Mouse (Mus musculus) limb, embryonic 14.5 days (tissue): ENCODE measurements at regions not wholly inside any gene's neighbourhood (a gene's known extent, or its start where the extent isn't known, plus 50 kb on each side); places are given as distances from the start of the nearest gene placed in this dataset.

Experiments used
- ATAC-seq: fragments of 200-750 bp; cut with Nextera tagmentation; 2 replicates; pipeline ENCODE4 v1.8.0; 2017; ENCODE audit warnings: low read depth, moderate number of reproducible peaks, moderate TSS enrichment; ENCODE audit not compliant: low FRiP score
- DNase-seq: peaks from one replicate; pipeline ENCODE4 v3.0.0-alpha.2; 2015; ENCODE audit warnings: low spot score
- H3K27ac ChIP-seq: fragments of 300-500 bp; sonication (generic); replicated peaks from 2 replicates; pipeline ENCODE4 v1.5.1; 2014; ENCODE audit warnings: low read depth, mild to moderate bottlenecking, low read length, moderate library complexity, mixed read lengths
- H3K27me3 ChIP-seq: fragments of 300-500 bp; sonication (generic); 2 replicates; pipeline ENCODE4 v1.6.1; 2014; ENCODE audit warnings: low read length, mixed read lengths; ENCODE audit not compliant: control insufficient read depth, insufficient read depth
- H3K36me3 ChIP-seq: fragments of 300-500 bp; sonication (generic); 2 replicates; pipeline ENCODE4 v1.6.1; 2014; ENCODE audit warnings: mild to moderate bottlenecking, low read length, moderate library complexity, mixed read lengths; ENCODE audit not compliant: control insufficient read depth, insufficient read depth
- H3K4me1 ChIP-seq: fragments of 300-500 bp; sonication (generic); 2 replicates; pipeline ENCODE4 v1.6.1; 2014; ENCODE audit warnings: antibody characterized with exemption, low read length, mixed read lengths; ENCODE audit not compliant: control insufficient read depth, insufficient read depth
- H3K4me2 ChIP-seq: fragments of 300-500 bp; sonication (generic); replicated peaks from 2 replicates; pipeline ENCODE4 v1.6.1; 2014; ENCODE audit warnings: low read depth, mild to moderate bottlenecking, low read length, moderate library complexity; ENCODE audit not compliant: severe bottlenecking
- H3K4me3 ChIP-seq: fragments of 300-500 bp; sonication (generic); replicated peaks from 2 replicates; pipeline ENCODE4 v1.5.1; 2014; ENCODE audit warnings: low read length
- H3K9ac ChIP-seq: fragments of 300-500 bp; sonication (generic); 2 replicates; pipeline ENCODE4 v1.6.1; 2014; ENCODE audit warnings: mild to moderate bottlenecking, low read depth, low read length, moderate library complexity; ENCODE audit not compliant: severe bottlenecking
- H3K9me3 ChIP-seq: fragments of 300-500 bp; sonication (generic); 2 replicates; pipeline ENCODE4 v1.6.1; 2016; ENCODE audit warnings: low read length; ENCODE audit not compliant: control insufficient read depth
- POLR2A ChIP-seq: fragments of 200-500 bp; IDR thresholded peaks from 2 replicates; pipeline ENCODE4 v1.8.0; 2012; ENCODE audit warnings: inconsistent platforms, mild to moderate bottlenecking, moderate library complexity, borderline replicate concordance; ENCODE audit not compliant: insufficient read depth, insufficient read length; ENCODE audit errors: extremely low read depth
- WGBS: fragments of 180-500 bp; shearing (Covaris S2); extraction: QIAGEN DNeasy Blood & Tissue Kit; methylation state at CpG from one replicate; pipeline ENCODE4 v1.1.7; 2014; 5-methylcytosine and 5-hydroxymethylcytosine counted together

- H3K36me3 ChIP-seq = no peaks in the 10 kb centered on the region
- peak; percentile 55 for ATAC-seq
- H3K9me3 ChIP-seq = no peaks in the 10 kb centered on the region
- H3K27me3 ChIP-seq = no peaks in the 10 kb centered on the region; the same call in 1 of the 2 replicates
- H3K4me2 ChIP-seq = peak overlapping the region; percentile 51
- H3K4me3 ChIP-seq = peak overlapping the region; percentile 17; the same call in 1 of the 2 replicates
- no peak for TF ChIP-seq POLR2A
- WGBS = 7% methylated on average over 19 of the region's 19 CpGs
- no peak overlapping the region for H3K27ac ChIP-seq
- DNase-seq = peak; percentile 25
- peaks cover 7% of the 10 kb centered on the region for H3K4me1 ChIP-seq
- no peak overlapping the region; the same call in 1 of the 2 replicates for H3K9ac ChIP-seq
Observed at GRCm38 (mm10) chr1:138385156-138385841, 111.8 kb downstream of the Atp6v1g3 start.

- Histone ChIP-seq H3K36me3 (no peaks in the 10 kb centered on the region), H3K27ac (no peak overlapping the region), H3K9ac (no peak overlapping the region), H3K9me3 (no peaks in the 10 kb centered on the region), H3K27me3 (no peaks in the 10 kb centered on the region; the same call in 1 of the 2 replicates), H3K4me1 (peaks cover 7% of the 10 kb centered on the region), H3K4me3 (no peak overlapping the region), H3K4me2 (no peak overlapping the region)
- DNase-seq = no peak
- 0 out of 2 replicates have a peak, but pooled peaks have one; percentile 9 for ATAC-seq
- TF ChIP-seq POLR2A = no peak
- WGBS = 20% methylated on average over 5 of the region's 5 CpGs
Observed at GRCm38 (mm10) chr1:138386001-138386400, 112.5 kb downstream of the Atp6v1g3 start.

GRCm38 (mm10) chr1:138388634-138389033 lies 115.1 kb downstream of the Atp6v1g3 start:
- 85% methylated on average over 8 of the region's 8 CpGs for WGBS
- H3K9me3 ChIP-seq = no peaks in the 10 kb centered on the region

GRCm38 (mm10) chr1:138389676-138390075 lies 116.1 kb downstream of the Atp6v1g3 start:
- no peak overlapping the region for H3K9ac ChIP-seq
- no peak for DNase-seq
- H3K27me3 ChIP-seq = no peaks in the 10 kb centered on the region; the same call in 1 of the 2 replicates
- no peak overlapping the region for H3K4me3 ChIP-seq
- no peaks in the 10 kb centered on the region for H3K9me3 ChIP-seq
- no peaks in the 10 kb centered on the region for H3K36me3 ChIP-seq
- H3K4me2 ChIP-seq = no peak overlapping the region
- peaks cover 7% of the 10 kb centered on the region for H3K4me1 ChIP-seq
- 68% methylated on average over 1 of the region's 1 CpGs for WGBS
- no peak for ATAC-seq
- no peak for TF ChIP-seq POLR2A
- no peak overlapping the region for H3K27ac ChIP-seq

More at GRCm38 (mm10) chr1:138388634-138389033, 115.1 kb downstream of the Atp6v1g3 start:
- no peaks in the 10 kb centered on the region for H3K36me3 ChIP-seq
- no peak overlapping the region for H3K4me2 ChIP-seq
- H3K27me3 ChIP-seq = no peaks in the 10 kb centered on the region; the same call in 1 of the 2 replicates
- no peak for TF ChIP-seq POLR2A
- no peak for ATAC-seq
- no peak for DNase-seq
- H3K4me1 ChIP-seq = peaks cover 7% of the 10 kb centered on the region
- H3K27ac ChIP-seq = no peak overlapping the region
- H3K9ac ChIP-seq = no peak overlapping the region
- no peak overlapping the region for H3K4me3 ChIP-seq

- Histone ChIP-seq H3K36me3 (no peaks in the 10 kb centered on the region), H3K27ac (no peak overlapping the region), H3K4me1 (peaks cover 6% of the 10 kb centered on the region; the same call in 1 of the 2 replicates), H3K4me3 (no peak overlapping the region), H3K9ac (no peak overlapping the region), H3K4me2 (no peak overlapping the region), H3K27me3 (no peaks in the 10 kb centered on the region), H3K9me3 (no peaks in the 10 kb centered on the region)
- 74% methylated on average over 3 of the region's 3 CpGs for WGBS
- ATAC-seq = no peak
- no peak for DNase-seq
- TF ChIP-seq POLR2A = no peak
Observed at GRCm38 (mm10) chr1:138418610-138419009, 145.1 kb downstream of the Atp6v1g3 start.
